Mouse (Mus musculus) hindbrain, embryonic 13.5 days (tissue): ENCODE data around the gene Timmdc1. TPM values are rescaled to one million over a fixed set of nuclear protein-coding genes. Genes with fewer than 3 reads are reported as not detected.
"Not testable (repeated sequence)": the region's sequence is repeated elsewhere in the genome, so short reads cannot be mapped to it uniquely, and the experiment has no call there.

ENCODE experiments used
- ATAC-seq: fragments of 200-750 bp; cut with Nextera tagmentation; 2 replicates; pipeline ENCODE4 v1.8.0; 2017; ENCODE audit warnings: moderate TSS enrichment; ENCODE audit not compliant: low FRiP score
- H3K27ac ChIP-seq: fragments of 300-500 bp; sonication (generic); 2 replicates; pipeline ENCODE4 v1.5.1; 2015; ENCODE audit warnings: inconsistent platforms, mild to moderate bottlenecking, moderate library complexity
- H3K27me3 ChIP-seq: fragments of 300-500 bp; sonication (generic); 2 replicates; pipeline ENCODE4 v1.6.1; 2015; ENCODE audit warnings: mild to moderate bottlenecking, inconsistent platforms
- H3K36me3 ChIP-seq: fragments of 300-500 bp; sonication (generic); 2 replicates; pipeline ENCODE4 v1.6.1; 2015; ENCODE audit warnings: mild to moderate bottlenecking, inconsistent platforms
- H3K4me1 ChIP-seq: fragments of 300-500 bp; sonication (generic); replicated peaks from 2 replicates; pipeline ENCODE4 v1.6.1; 2015; ENCODE audit warnings: inconsistent platforms
- H3K4me2 ChIP-seq: fragments of 300-500 bp; sonication (generic); 2 replicates; pipeline ENCODE4 v1.6.1; 2015; ENCODE audit warnings: inconsistent platforms, mild to moderate bottlenecking, moderate library complexity
- H3K4me3 ChIP-seq: fragments of 300-500 bp; sonication (generic); 2 replicates; pipeline ENCODE4 v1.5.1; 2015; ENCODE audit warnings: mild to moderate bottlenecking, inconsistent platforms
- H3K9ac ChIP-seq: fragments of 300-500 bp; sonication (generic); 2 replicates; pipeline ENCODE4 v1.6.1; 2015; ENCODE audit warnings: mild to moderate bottlenecking, inconsistent platforms
- H3K9me3 ChIP-seq: fragments of 300-500 bp; sonication (generic); 2 replicates; pipeline ENCODE4 v1.6.1; 2016; ENCODE audit warnings: inconsistent platforms
- WGBS: fragments of 180-500 bp; shearing (Covaris S2); methylation state at CpG from one replicate; pipeline ENCODE4 v1.1.7; 2015; 5-methylcytosine and 5-hydroxymethylcytosine counted together
- polyA plus RNA-seq: library from polyadenylated mRNA; unstranded; fragments of >200 nt; fragmentation: Nextera tagmentation; extraction: Ambion mirVana; gene quantifications from 2 replicates; pipeline ENCODE4 v1.2.1, GENCODE M21; 2015

Timmdc1 gene
- polyA plus RNA-seq, 1 experiment from 2014 or later: 37.8 TPM

- Histone ChIP-seq H3K27ac (no peak overlapping the region), H3K4me1 (peaks cover 11% of the 10 kb centered on the region), H3K4me2 (peak overlapping the region; percentile 52), H3K36me3 (no peaks in the 10 kb centered on the region), H3K27me3 (peaks cover 32% of the 10 kb centered on the region), H3K4me3 (peak overlapping the region; percentile 34), H3K9ac (0 out of 2 replicates have a peak overlapping the region, but pooled peaks have one; percentile 55), H3K9me3 (no peaks in the 10 kb centered on the region)
- WGBS: 41% methylated on average over 42 of the region's 42 CpGs
- peak; percentile 59; the same call in 1 of the 2 replicates for ATAC-seq
These were observed 38.7 kb downstream of the Timmdc1 start for GRCm38 (mm10) chr16:38483582-38484309.

- Histone ChIP-seq H3K36me3 (no peaks in the 10 kb centered on the region), H3K4me2 (peak overlapping the region; percentile 52), H3K9ac (0 out of 2 replicates have a peak overlapping the region, but pooled peaks have one; percentile 55), H3K27ac (no peak overlapping the region), H3K27me3 (peaks cover 32% of the 10 kb centered on the region), H3K4me3 (peak overlapping the region; percentile 34), H3K9me3 (no peaks in the 10 kb centered on the region), H3K4me1 (peaks cover 8% of the 10 kb centered on the region)
- ATAC-seq: peak; percentile 57; the same call in 1 of the 2 replicates
- 24% methylated on average over 32 of the region's 32 CpGs for WGBS
These were observed 39.5 kb downstream of the Timmdc1 start for GRCm38 (mm10) chr16:38482780-38483562.

- Histone ChIP-seq H3K27me3 (peaks cover 32% of the 10 kb centered on the region), H3K9ac (no peak overlapping the region), H3K4me1 (peaks cover 19% of the 10 kb centered on the region), H3K27ac (no peak overlapping the region), H3K4me2 (no peak overlapping the region), H3K9me3 (no peaks in the 10 kb centered on the region), H3K4me3 (no peak overlapping the region), H3K36me3 (no peaks in the 10 kb centered on the region)
- no peak for ATAC-seq
- 85% methylated on average over 4 of the region's 4 CpGs for WGBS
These were observed 41.1 kb downstream of the Timmdc1 start for GRCm38 (mm10) chr16:38481327-38481726.

- H3K9me3 ChIP-seq: no peaks in the 10 kb centered on the region
- no peak overlapping the region for H3K4me3 ChIP-seq
- peaks cover 14% of the 10 kb centered on the region for H3K4me1 ChIP-seq
- no peak overlapping the region for H3K27ac ChIP-seq
- H3K27me3 ChIP-seq: peaks cover 24% of the 10 kb centered on the region
- H3K4me2 ChIP-seq: no peak overlapping the region
- H3K36me3 ChIP-seq: no peaks in the 10 kb centered on the region
- WGBS: 95% methylated on average over 3 of the region's 3 CpGs
- ATAC-seq: no peak
- no peak overlapping the region for H3K9ac ChIP-seq
These were observed 44.2 kb downstream of the Timmdc1 start for GRCm38 (mm10) chr16:38478296-38478695.

- Histone ChIP-seq H3K27me3 (peaks cover 13% of the 10 kb centered on the region; the same call in 1 of the 2 replicates), H3K4me2 (peak overlapping the region; percentile 71), H3K4me3 (peak overlapping the region; percentile 41), H3K4me1 (peaks cover 13% of the 10 kb centered on the region), H3K9ac (peak overlapping the region; percentile 68)
- H3K9me3 ChIP-seq, H3K27ac ChIP-seq, H3K36me3 ChIP-seq: not testable (repeated sequence)
- ATAC-seq: peak; percentile 63
- 35% methylated on average over 14 of the region's 14 CpGs for WGBS
These were observed 45.2 kb downstream of the Timmdc1 start for GRCm38 (mm10) chr16:38477241-38477608.

GRCm38 (mm10) chr16:38476312-38477240, 45.9 kb downstream of the Timmdc1 start:
- WGBS: 7% methylated on average over 34 of the region's 34 CpGs
- no peak overlapping the region for H3K27ac ChIP-seq
- no peaks in the 10 kb centered on the region for H3K9me3 ChIP-seq
- ATAC-seq: peak; percentile 57
- peaks cover 13% of the 10 kb centered on the region for H3K4me1 ChIP-seq
- peak overlapping the region; percentile 41 for H3K4me3 ChIP-seq
- H3K4me2 ChIP-seq: peak overlapping the region; percentile 71
- H3K27me3 ChIP-seq: peaks cover 12% of the 10 kb centered on the region; the same call in 1 of the 2 replicates
- peak overlapping the region; percentile 68 for H3K9ac ChIP-seq
- no peaks in the 10 kb centered on the region for H3K36me3 ChIP-seq

- no peak for ATAC-seq
- no peaks in the 10 kb centered on the region for H3K36me3 ChIP-seq
- H3K27me3 ChIP-seq: peaks cover 7% of the 10 kb centered on the region; the same call in 1 of the 2 replicates
- H3K27ac ChIP-seq: no peak overlapping the region
- H3K9ac ChIP-seq: no peak overlapping the region
- H3K4me2 ChIP-seq: peak overlapping the region; percentile 71
- H3K9me3 ChIP-seq: no peaks in the 10 kb centered on the region
- H3K4me1 ChIP-seq: peaks cover 13% of the 10 kb centered on the region
- H3K4me3 ChIP-seq: peak overlapping the region; percentile 41
- 58% methylated on average over 4 of the region's 4 CpGs for WGBS
These were observed 46.7 kb downstream of the Timmdc1 start for GRCm38 (mm10) chr16:38475681-38476311.

- Histone ChIP-seq H3K27me3 (0 out of 2 replicates have a peak, but pooled peaks cover 7% of the 10 kb centered on the region), H3K4me3 (no peak overlapping the region), H3K4me1 (peaks cover 13% of the 10 kb centered on the region), H3K36me3 (no peaks in the 10 kb centered on the region), H3K9me3 (no peaks in the 10 kb centered on the region), H3K9ac (no peak overlapping the region), H3K27ac (no peak overlapping the region), H3K4me2 (no peak overlapping the region)
- no peak for ATAC-seq
- 92% methylated on average over 9 of the region's 9 CpGs for WGBS
These were observed 47.7 kb downstream of the Timmdc1 start for GRCm38 (mm10) chr16:38474677-38475286.

GRCm38 (mm10) chr16:38473661-38474060, 48.8 kb downstream of the Timmdc1 start:
- no peak overlapping the region for H3K27ac ChIP-seq
- H3K4me1 ChIP-seq: peaks cover 13% of the 10 kb centered on the region
- WGBS: 92% methylated on average over 5 of the region's 5 CpGs
- H3K27me3 ChIP-seq: 0 out of 2 replicates have a peak, but pooled peaks cover 7% of the 10 kb centered on the region
- H3K9ac ChIP-seq: no peak overlapping the region
- no peaks in the 10 kb centered on the region for H3K9me3 ChIP-seq
- ATAC-seq: no peak
- no peak overlapping the region for H3K4me3 ChIP-seq
- no peak overlapping the region for H3K4me2 ChIP-seq
- H3K36me3 ChIP-seq: no peaks in the 10 kb centered on the region

GRCm38 (mm10) chr16:38472507-38472873, 50.0 kb downstream of the Timmdc1 start:
- Histone ChIP-seq H3K27ac (no peak overlapping the region), H3K9ac (no peak overlapping the region), H3K9me3 (no peaks in the 10 kb centered on the region), H3K36me3 (no peaks in the 10 kb centered on the region), H3K4me2 (no peak overlapping the region), H3K4me1 (peaks cover 13% of the 10 kb centered on the region), H3K4me3 (no peak overlapping the region), H3K27me3 (0 out of 2 replicates have a peak, but pooled peaks cover 7% of the 10 kb centered on the region)
- 95% methylated on average over 5 of the region's 5 CpGs for WGBS
- ATAC-seq: no peak
